Mouse (Mus musculus) liver, embryonic 14.5 days (tissue): Measurements from ENCODE around the gene Inpp5f. TPM values are rescaled to one million over a fixed set of nuclear protein-coding genes. Genes with fewer than 3 reads are reported as not detected.

Experiments used
- ATAC-seq: fragments of 200-750 bp; cut with Nextera tagmentation; 2 replicates; pipeline ENCODE4 v1.8.0; 2017; ENCODE audit warnings: moderate number of reproducible peaks, mild to moderate bottlenecking, moderate library complexity; ENCODE audit not compliant: insufficient read depth
- DNase-seq, 3 experiments: peaks; one replicate each; pipeline ENCODE4 v3.0.0-alpha.2; 2012 to 2013; ENCODE audit warnings: low read depth in 3 of 3, low spot score in 3 of 3
- H3K27ac ChIP-seq: fragments of 300-500 bp; sonication (generic); 2 replicates; pipeline ENCODE4 v1.5.1; 2014; ENCODE audit warnings: moderate library complexity, mild to moderate bottlenecking, control low read depth, inconsistent platforms
- H3K27me3 ChIP-seq: fragments of 300-500 bp; sonication (generic); 2 replicates; pipeline ENCODE4 v1.6.1; 2014; ENCODE audit warnings: mild to moderate bottlenecking, low read length, moderate library complexity; ENCODE audit not compliant: control insufficient read depth, insufficient read depth
- H3K36me3 ChIP-seq: fragments of 300-500 bp; sonication (generic); replicated peaks from 2 replicates; pipeline ENCODE4 v1.6.1; 2014; ENCODE audit warnings: low read depth; ENCODE audit not compliant: control insufficient read depth, insufficient read depth
- H3K4me1 ChIP-seq, 2 experiments: fragments of 200-500 bp in 1 of 2; fragments of 300-500 bp in 1 of 2; sonication (generic) in 1 of 2; replicated peaks; 2 replicates each; pipeline ENCODE4 v1.6.1; 2012 to 2014; ENCODE audit warnings: antibody characterized with exemption in 1 of 2, inconsistent platforms in 1 of 2, low read length in 1 of 2; ENCODE audit not compliant: control insufficient read depth in 2 of 2, insufficient read depth in 2 of 2
- H3K4me2 ChIP-seq: fragments of 300-500 bp; sonication (generic); 2 replicates; pipeline ENCODE4 v1.6.1; 2014; ENCODE audit warnings: low read depth, mild to moderate bottlenecking, control low read depth, moderate library complexity
- H3K4me3 ChIP-seq, 2 experiments: fragments of 200-500 bp in 1 of 2; fragments of 300-500 bp in 1 of 2; sonication (generic) in 1 of 2; 2 replicates each; pipeline ENCODE4 v1.5.1; 2012 to 2014; ENCODE audit warnings: low read depth in 2 of 2, low read length in 2 of 2, mild to moderate bottlenecking in 2 of 2, control low read depth in 1 of 2, inconsistent platforms in 1 of 2, moderate library complexity in 1 of 2; ENCODE audit not compliant: insufficient read depth in 1 of 2
- H3K9ac ChIP-seq: fragments of 300-500 bp; sonication (generic); replicated peaks from 2 replicates; pipeline ENCODE4 v1.6.1; 2014; ENCODE audit warnings: mild to moderate bottlenecking, control low read depth, moderate library complexity
- H3K9me3 ChIP-seq: fragments of 300-500 bp; sonication (generic); 2 replicates; pipeline ENCODE4 v1.6.1; 2016; ENCODE audit warnings: low read length, mixed read lengths; ENCODE audit not compliant: control insufficient read depth
- CTCF ChIP-seq: IDR thresholded peaks from 2 replicates; pipeline ENCODE4 v1.5.1; 2016; ENCODE audit warnings: antibody characterized with exemption, low read depth, control low read depth
- EP300 ChIP-seq: IDR thresholded peaks from 2 replicates; pipeline ENCODE4 v1.6.1; 2016; ENCODE audit warnings: antibody characterized with exemption, low read depth
- WGBS: fragments of 180-500 bp; shearing (Covaris S2); extraction: QIAGEN DNeasy Blood & Tissue Kit; methylation state at CpG from one replicate; pipeline ENCODE4 v1.1.7; 2014; ENCODE audit not compliant: insufficient replicate concordance; 5-methylcytosine and 5-hydroxymethylcytosine counted together
- polyA plus RNA-seq, 2 experiments: library from polyadenylated mRNA; depleted of rRNA in 1 of 2; stranded (reverse) in 1 of 2; unstranded in 1 of 2; fragments of >200 nt; fragmentation: Nextera tagmentation in 1 of 2; extraction: Ambion mirVana in 1 of 2; gene quantifications; 2 replicates each; pipeline versions ENCODE4 v1.2.1 to v1.2.3; 2012 to 2014

Gene Inpp5f
- polyA plus RNA-seq, 2 experiments = 3.7 to 7.3 TPM

- H3K27me3 ChIP-seq = no peaks in the 10 kb centered on the region
- peak overlapping the region; percentile 85 to 96 for H3K4me3 ChIP-seq
- ATAC-seq (peak; percentile 52), DNase-seq (peak in 1 of 3 experiments; percentile 29)
- H3K36me3 ChIP-seq = no peaks in the 10 kb centered on the region
- H3K27ac ChIP-seq = peak overlapping the region; percentile 5; the same call in 1 of the 2 replicates
- H3K4me1 ChIP-seq = peaks cover 26 to 28% of the 10 kb centered on the region in 2 experiments
- WGBS = under 1% methylated on average over 77 of the region's 80 CpGs
- H3K9me3 ChIP-seq = no peaks in the 10 kb centered on the region
- H3K4me2 ChIP-seq = peak overlapping the region; percentile 72
- TF ChIP-seq CTCF (no peak), EP300 (no peak)
- H3K9ac ChIP-seq = peak overlapping the region; percentile 83
Measured at GRCm38 (mm10) chr7:128739462-128740277, 128.5 kb downstream of the Inpp5f start.

DNA sequence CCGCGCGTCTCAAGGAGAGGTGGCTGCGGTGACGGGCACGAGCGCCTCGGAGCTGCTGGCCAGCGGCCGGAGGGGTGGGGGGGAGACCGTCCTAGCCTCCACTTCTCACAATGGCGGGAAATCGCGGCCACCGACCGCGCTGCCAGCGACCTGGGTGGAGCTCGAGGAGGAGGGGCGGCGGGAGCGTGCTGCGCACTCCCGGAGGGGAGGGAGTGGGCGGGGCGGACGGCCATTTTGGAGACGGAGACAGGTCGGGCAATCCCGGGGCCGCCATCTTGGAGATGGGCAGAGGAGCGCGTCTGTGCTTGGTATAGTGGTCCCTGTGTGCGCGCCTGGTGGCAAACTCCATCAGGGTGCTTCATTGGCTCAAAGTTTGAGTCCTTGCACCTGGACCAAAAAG is 129.2 kb downstream of the Inpp5f start, which contains the start of gene Mcmbp:
Gene Mcmbp, minus strand, starts transcription at position 162 of the 400 bp plus-strand sequence.
- 0 out of 2 replicates have a peak, but pooled peaks have one; percentile 16 for TF ChIP-seq CTCF
- TF ChIP-seq EP300 = no peak
- H3K27me3 ChIP-seq = no peaks in the 10 kb centered on the region
- no peaks in the 10 kb centered on the region for H3K36me3 ChIP-seq
- peak within 1 kb of the TSS; percentile 83 for H3K9ac ChIP-seq
- H3K9me3 ChIP-seq = no peaks in the 10 kb centered on the region
- H3K4me3 ChIP-seq = peak within 1 kb of the TSS; percentile 85 to 96
- H3K27ac ChIP-seq = peak within 1 kb of the TSS; percentile 5; the same call in 1 of the 2 replicates
- under 1% methylated on average over 33 of the region's 35 CpGs for WGBS
- ATAC-seq (peak; percentile 80), DNase-seq (peak; percentile 88 to 89 (median 88))
- peak within 1 kb of the TSS; percentile 72 for H3K4me2 ChIP-seq
- H3K4me1 ChIP-seq = peaks cover 26 to 28% of the 10 kb centered on the region in 2 experiments

GRCm38 (mm10) chr7:128743898-128744297 is 132.8 kb downstream of the Inpp5f start:
- no peak for ATAC-seq
- 20% methylated on average over 2 of the region's 2 CpGs for WGBS
- Histone ChIP-seq H3K4me2 (peak overlapping the region; percentile 78), H3K9me3 (no peaks in the 10 kb centered on the region), H3K27ac (no peak overlapping the region), H3K4me1 (peaks cover 40 to 43% of the 10 kb centered on the region in 2 experiments), H3K9ac (no peak overlapping the region), H3K36me3 (no peaks in the 10 kb centered on the region; the same call in 1 of the 2 replicates), H3K4me3 (no peak overlapping the region), H3K27me3 (no peaks in the 10 kb centered on the region)
- TF ChIP-seq CTCF (no peak), EP300 (no peak)
- no peak for DNase-seq

- H3K4me3 ChIP-seq = peak within 1 kb of the TSS; percentile 77 to 82
- peak within 1 kb of the TSS; percentile 16; the same call in 1 of the 2 replicates for H3K27ac ChIP-seq
- H3K4me2 ChIP-seq = peak within 1 kb of the TSS; percentile 78
- peak; percentile 79 for ATAC-seq
- no peaks in the 10 kb centered on the region for H3K9me3 ChIP-seq
- H3K36me3 ChIP-seq = peaks cover under 1% of the 10 kb centered on the region
- peaks cover 43 to 44% of the 10 kb centered on the region in 2 experiments for H3K4me1 ChIP-seq
- peak; percentile 97 for DNase-seq
- peak within 1 kb of the TSS; percentile 76 for H3K9ac ChIP-seq
- TF ChIP-seq CTCF (no peak), EP300 (peak; percentile 77)
- H3K27me3 ChIP-seq = no peaks in the 10 kb centered on the region
- WGBS = under 1% methylated on average over 55 of the region's 55 CpGs
Measured at GRCm38 (mm10) chr7:128744684-128745485, 133.8 kb downstream of the Inpp5f start, which contains the start of gene Sec23ip. Gene Sec23ip, plus strand, starts transcription at chr7:128744943.

Other genes starting within 250 kb of the Inpp5f start
- 24.4 and 36.3 TPM in 2 replicates for gene Rgs10, start 192.6 kb upstream of the Inpp5f start, polyA plus RNA-seq (2012; rRNA removed)
- gene Rgs10, start 192.6 kb upstream of the Inpp5f start, polyA plus RNA-seq (2014; fragmentation: Nextera tagmentation; extraction: Ambion mirVana) = 45.8 and 53.0 TPM in 2 replicates
- 32.7 and 55.3 TPM in 2 replicates for gene Tial1, start 149.6 kb upstream of the Inpp5f start, polyA plus RNA-seq (2012; rRNA removed)
- gene Tial1, start 149.6 kb upstream of the Inpp5f start, polyA plus RNA-seq (2014; fragmentation: Nextera tagmentation; extraction: Ambion mirVana) = 15.2 and 15.5 TPM in 2 replicates
- 2.7 and 2.9 TPM in 2 replicates for gene Bag3, start 87.7 kb upstream of the Inpp5f start, polyA plus RNA-seq (2012; rRNA removed)
- gene Bag3, start 87.7 kb upstream of the Inpp5f start, polyA plus RNA-seq (2014; fragmentation: Nextera tagmentation; extraction: Ambion mirVana) = 2.6 and 3.0 TPM in 2 replicates
- gene Mcmbp, start 129.2 kb downstream of the Inpp5f start, polyA plus RNA-seq (2012; rRNA removed) = 9.0 and 12.6 TPM in 2 replicates
- gene Mcmbp, start 129.2 kb downstream of the Inpp5f start, polyA plus RNA-seq (2014; fragmentation: Nextera tagmentation; extraction: Ambion mirVana) = 22.0 and 22.1 TPM in 2 replicates
- 7.9 and 10.4 TPM in 2 replicates for gene Sec23ip, start 133.6 kb downstream of the Inpp5f start, polyA plus RNA-seq (2012; rRNA removed)
- gene Sec23ip, start 133.6 kb downstream of the Inpp5f start, polyA plus RNA-seq (2014; fragmentation: Nextera tagmentation; extraction: Ambion mirVana) = 14.7 and 15.7 TPM in 2 replicates